Mouse (Mus musculus) lung, adult 2 months (tissue): ENCODE data around the gene Baz1b.

Source experiments
- CTCF ChIP-seq: fragments of 200-500 bp; IDR thresholded peaks from 2 replicates; pipeline ENCODE4 v1.5.1; 2011; ENCODE audit warnings: mild to moderate bottlenecking, low read length, control low read depth; ENCODE audit not compliant: insufficient read depth
- POLR2A ChIP-seq: fragments of 200-500 bp; IDR thresholded peaks from 2 replicates; pipeline ENCODE4 v1.6.1; 2011; ENCODE audit warnings: low read depth, mild to moderate bottlenecking, control low read depth, low read length, borderline replicate concordance; ENCODE audit errors: extremely low read depth

GRCm38 (mm10) chr5:135185596-135185995, 1.5 kb upstream of the Baz1b start:
- 0 out of 2 replicates have a peak, but pooled peaks have one; percentile 21 for TF ChIP-seq CTCF
- TF ChIP-seq POLR2A = no peak
